Mouse (Mus musculus): ENCODE results near the gene Klk7.

DNA sequence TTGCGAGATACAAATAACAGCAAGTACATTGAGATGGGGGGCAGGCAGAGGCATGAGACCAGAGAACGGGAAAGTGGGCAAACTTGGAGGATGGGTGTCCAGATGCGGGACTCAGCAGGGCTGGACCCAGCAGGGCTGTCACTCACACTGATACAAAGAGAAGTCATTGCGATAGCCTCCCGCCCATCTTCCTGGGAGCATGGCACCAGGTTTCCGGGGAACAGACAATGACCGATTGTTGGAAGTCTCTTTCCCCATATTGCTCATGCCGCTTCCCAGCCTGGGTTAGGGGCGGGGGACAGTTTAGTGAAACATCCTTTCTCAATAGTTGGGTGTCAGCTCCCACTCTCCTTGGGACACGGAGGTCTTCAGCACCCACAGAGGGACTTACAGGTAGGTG lies 13.1 kb downstream of the Klk7 start, which contains the start of gene Klk6:
- TF ChIP-seq CTCF (IDR thresholded peaks at IDR 0.05) (no peak), EP300 (IDR thresholded peaks at IDR 0.05) (no peak)
